Mouse (Mus musculus): ENCODE data around the gene Sik1. TPM values are rescaled to one million over a fixed set of nuclear protein-coding genes. Genes with fewer than 3 reads are reported as not detected.
A peak's percentile ranks its signal among the peaks of the same experiment; 100 is the strongest.

The Sik1 gene
- total and polyA plus RNA-seq, 2 experiments from 2014 or later, result 10.9 to 31.9 TPM

- H3K4me3 ChIP-seq (ENCODE audit: low read depth, low read length), result no peak overlapping the region
- WGBS, result 70% methylated on average over 5 of the region's 5 CpGs
- no peak for DNase-seq (ENCODE audit: low spot score)
- H3K36me3 ChIP-seq (replicated peaks; ENCODE audit: control insufficient read depth, insufficient read depth, low read length), result no peaks in the 10 kb centered on the region
- no peak for ATAC-seq (ENCODE audit: insufficient read depth, low read depth)
- H3K27me3 ChIP-seq (ENCODE audit: control insufficient read depth, insufficient read depth, low read length), result no peaks in the 10 kb centered on the region
- H3K27ac ChIP-seq (ENCODE audit: low read depth), result no peak overlapping the region
- no peaks in the 10 kb centered on the region for H3K9me3 ChIP-seq (replicated peaks; ENCODE audit: control insufficient read depth, low read length)
- no peak overlapping the region for H3K9ac ChIP-seq (replicated peaks; ENCODE audit: low read depth, low read length)
- TF ChIP-seq EP300 (IDR thresholded peaks at IDR 0.05; ENCODE audit: low read depth), result no peak
- TF ChIP-seq CTCF (IDR thresholded peaks at IDR 0.05; ENCODE audit: low read depth), result no peak
- H3K4me2 ChIP-seq (ENCODE audit: low read depth, low read length), result no peak overlapping the region
- peaks cover 16% of the 10 kb centered on the region for H3K4me1 ChIP-seq (ENCODE audit: control insufficient read depth, insufficient read depth)
These were observed 38.4 kb downstream of the Sik1 start for GRCm38 (mm10) chr17:31817203-31817602.

GRCm38 (mm10) chr17:31814848-31815247 lies 40.8 kb downstream of the Sik1 start:
- Histone ChIP-seq H3K4me1 (ENCODE audit: control insufficient read depth, insufficient read depth) (peaks cover 10% of the 10 kb centered on the region; the same call in 1 of the 2 replicates), H3K27ac (ENCODE audit: low read depth) (no peak overlapping the region)
- peak; percentile 28; the same call in 1 of the 2 replicates for ATAC-seq (ENCODE audit: insufficient read depth, low read depth)

GRCm38 (mm10) chr17:31813938-31814622 lies 41.5 kb downstream of the Sik1 start:
- Histone ChIP-seq H3K27me3 (ENCODE audit: control insufficient read depth, insufficient read depth, low read length) (no peaks in the 10 kb centered on the region), H3K27ac (ENCODE audit: low read depth) (no peak overlapping the region), H3K4me3 (ENCODE audit: low read depth, low read length) (no peak overlapping the region), H3K4me1 (ENCODE audit: control insufficient read depth, insufficient read depth) (peaks cover 10% of the 10 kb centered on the region; the same call in 1 of the 2 replicates), H3K9ac (replicated peaks; ENCODE audit: low read depth, low read length) (no peak overlapping the region), H3K36me3 (replicated peaks; ENCODE audit: control insufficient read depth, insufficient read depth, low read length) (no peaks in the 10 kb centered on the region), H3K4me2 (ENCODE audit: low read depth, low read length) (no peak overlapping the region), H3K9me3 (replicated peaks; ENCODE audit: control insufficient read depth, low read length) (no peaks in the 10 kb centered on the region)
- DNase-seq (ENCODE audit: low spot score) (no peak), ATAC-seq (ENCODE audit: insufficient read depth, low read depth) (no peak)
- no peak for TF ChIP-seq EP300 (IDR thresholded peaks at IDR 0.05; ENCODE audit: low read depth)
- no peak for TF ChIP-seq CTCF (IDR thresholded peaks at IDR 0.05; ENCODE audit: low read depth)
- WGBS, result 63% methylated on average over 3 of the region's 3 CpGs

More at GRCm38 (mm10) chr17:31814848-31815247, 40.8 kb downstream of the Sik1 start:
- no peak overlapping the region for H3K4me2 ChIP-seq (ENCODE audit: low read depth, low read length)
- no peak for TF ChIP-seq EP300 (IDR thresholded peaks at IDR 0.05; ENCODE audit: low read depth)
- no peak for TF ChIP-seq CTCF (IDR thresholded peaks at IDR 0.05; ENCODE audit: low read depth)
- no peak overlapping the region for H3K9ac ChIP-seq (replicated peaks; ENCODE audit: low read depth, low read length)
- no peak for DNase-seq (ENCODE audit: low spot score)
- no peaks in the 10 kb centered on the region for H3K36me3 ChIP-seq (replicated peaks; ENCODE audit: control insufficient read depth, insufficient read depth, low read length)
- no peak overlapping the region for H3K4me3 ChIP-seq (ENCODE audit: low read depth, low read length)
- no peaks in the 10 kb centered on the region for H3K27me3 ChIP-seq (ENCODE audit: control insufficient read depth, insufficient read depth, low read length)
- no peaks in the 10 kb centered on the region for H3K9me3 ChIP-seq (replicated peaks; ENCODE audit: control insufficient read depth, low read length)
- 71% methylated on average over 1 of the region's 1 CpGs for WGBS

GRCm38 (mm10) chr17:31811333-31811732 lies 44.3 kb downstream of the Sik1 start:
- Histone ChIP-seq H3K9me3 (replicated peaks; ENCODE audit: control insufficient read depth, low read length) (no peaks in the 10 kb centered on the region), H3K36me3 (replicated peaks; ENCODE audit: control insufficient read depth, insufficient read depth, low read length) (no peaks in the 10 kb centered on the region), H3K9ac (replicated peaks; ENCODE audit: low read depth, low read length) (no peak overlapping the region), H3K27me3 (ENCODE audit: control insufficient read depth, insufficient read depth, low read length) (no peaks in the 10 kb centered on the region), H3K27ac (ENCODE audit: low read depth) (no peak overlapping the region), H3K4me2 (ENCODE audit: low read depth, low read length) (no peak overlapping the region), H3K4me3 (ENCODE audit: low read depth, low read length) (no peak overlapping the region), H3K4me1 (ENCODE audit: control insufficient read depth, insufficient read depth) (peaks cover 10% of the 10 kb centered on the region; the same call in 1 of the 2 replicates)
- 75% methylated on average over 4 of the region's 4 CpGs for WGBS
- ATAC-seq (ENCODE audit: insufficient read depth, low read depth) (no peak), DNase-seq (ENCODE audit: low spot score) (no peak)
- TF ChIP-seq EP300 (IDR thresholded peaks at IDR 0.05; ENCODE audit: low read depth) (no peak), CTCF (IDR thresholded peaks at IDR 0.05; ENCODE audit: low read depth) (no peak)

- no peak overlapping the region for H3K4me2 ChIP-seq (ENCODE audit: low read depth, low read length)
- TF ChIP-seq CTCF (IDR thresholded peaks at IDR 0.05; ENCODE audit: low read depth) (no peak), EP300 (IDR thresholded peaks at IDR 0.05; ENCODE audit: low read depth) (no peak)
- no peak overlapping the region for H3K4me3 ChIP-seq (ENCODE audit: low read depth, low read length)
- ATAC-seq (ENCODE audit: insufficient read depth, low read depth), result no peak
- H3K27me3 ChIP-seq (ENCODE audit: control insufficient read depth, insufficient read depth, low read length), result no peaks in the 10 kb centered on the region
- H3K36me3 ChIP-seq (replicated peaks; ENCODE audit: control insufficient read depth, insufficient read depth, low read length), result no peaks in the 10 kb centered on the region
- H3K9me3 ChIP-seq (replicated peaks; ENCODE audit: control insufficient read depth, low read length), result no peaks in the 10 kb centered on the region
- H3K27ac ChIP-seq (ENCODE audit: low read depth), result no peak overlapping the region
- WGBS, result 61% methylated on average over 19 of the region's 19 CpGs
- H3K9ac ChIP-seq (replicated peaks; ENCODE audit: low read depth, low read length), result no peak overlapping the region
- DNase-seq (ENCODE audit: low spot score), result no peak
- peaks cover 7% of the 10 kb centered on the region; the same call in 1 of the 2 replicates for H3K4me1 ChIP-seq (ENCODE audit: control insufficient read depth, insufficient read depth)
These were observed 45.7 kb downstream of the Sik1 start for GRCm38 (mm10) chr17:31809894-31810293.
